Mouse (Mus musculus): Measurements from ENCODE around the gene Cyp2d34.

The Cyp2d34 gene

GRCm38 (mm10) chr15:82620531-82621202 lies at the start of gene Cyp2d34:
Gene Cyp2d34 (minus strand): TSS chr15:82620946.
- in situ Hi-C loops (cut with MboI; ENCODE audit: low pct_unique_long_range_greater_than_20kb in 1 of 2, low sequenced_read_pairs in 2 of 2, unreplicated experiment in 1 of 2) = no loop called here

- in situ Hi-C loops (cut with MboI; ENCODE audit: low pct_unique_long_range_greater_than_20kb in 1 of 2, low sequenced_read_pairs in 2 of 2, unreplicated experiment in 1 of 2) = no loop called here
Observed at GRCm38 (mm10) chr15:82656346-82656745, 35.6 kb upstream of the Cyp2d34 start.

GRCm38 (mm10) chr15:82644371-82644770 lies 23.6 kb upstream of the Cyp2d34 start:
- in situ Hi-C loops (cut with MboI; ENCODE audit: low pct_unique_long_range_greater_than_20kb in 1 of 2, low sequenced_read_pairs in 2 of 2, unreplicated experiment in 1 of 2) = no loop called here

GRCm38 (mm10) chr15:82643771-82644170 lies 23.0 kb upstream of the Cyp2d34 start:
- in situ Hi-C loops (cut with MboI; ENCODE audit: low pct_unique_long_range_greater_than_20kb in 1 of 2, low sequenced_read_pairs in 2 of 2, unreplicated experiment in 1 of 2) = no loop called here

- in situ Hi-C loops (cut with MboI; ENCODE audit: low pct_unique_long_range_greater_than_20kb in 1 of 2, low sequenced_read_pairs in 2 of 2, unreplicated experiment in 1 of 2) = no loop called here
Observed at GRCm38 (mm10) chr15:82642771-82643170, 22.0 kb upstream of the Cyp2d34 start.

GRCm38 (mm10) chr15:82641921-82642320 lies 21.2 kb upstream of the Cyp2d34 start:
- in situ Hi-C loops (cut with MboI; ENCODE audit: low pct_unique_long_range_greater_than_20kb in 1 of 2, low sequenced_read_pairs in 2 of 2, unreplicated experiment in 1 of 2) = no loop called here

- in situ Hi-C loops (cut with MboI; ENCODE audit: low pct_unique_long_range_greater_than_20kb in 1 of 2, low sequenced_read_pairs in 2 of 2, unreplicated experiment in 1 of 2) = no loop called here
Observed at GRCm38 (mm10) chr15:82641390-82641789, 20.6 kb upstream of the Cyp2d34 start.

- in situ Hi-C loops (cut with MboI; ENCODE audit: low pct_unique_long_range_greater_than_20kb in 1 of 2, low sequenced_read_pairs in 2 of 2, unreplicated experiment in 1 of 2) = no loop called here
Observed at GRCm38 (mm10) chr15:82640201-82640600, 19.5 kb upstream of the Cyp2d34 start.

GRCm38 (mm10) chr15:82637130-82638075 lies 16.7 kb upstream of the Cyp2d34 start:
- in situ Hi-C loops (cut with MboI; ENCODE audit: low pct_unique_long_range_greater_than_20kb in 1 of 2, low sequenced_read_pairs in 2 of 2, unreplicated experiment in 1 of 2) = no loop called here

GRCm38 (mm10) chr15:82634976-82635375 lies 14.2 kb upstream of the Cyp2d34 start:
- in situ Hi-C loops (cut with MboI; ENCODE audit: low pct_unique_long_range_greater_than_20kb in 1 of 2, low sequenced_read_pairs in 2 of 2, unreplicated experiment in 1 of 2) = no loop called here

GRCm38 (mm10) chr15:82621993-82622392 lies 1.2 kb upstream of the Cyp2d34 start:
- in situ Hi-C loops (cut with MboI; ENCODE audit: low pct_unique_long_range_greater_than_20kb in 1 of 2, low sequenced_read_pairs in 2 of 2, unreplicated experiment in 1 of 2) = no loop called here

- in situ Hi-C loops (cut with MboI; ENCODE audit: low pct_unique_long_range_greater_than_20kb in 1 of 2, low sequenced_read_pairs in 2 of 2, unreplicated experiment in 1 of 2) = no loop called here
Observed at GRCm38 (mm10) chr15:82618362-82619020, 2.3 kb downstream of the Cyp2d34 start.

- in situ Hi-C loops (cut with MboI; ENCODE audit: low pct_unique_long_range_greater_than_20kb in 1 of 2, low sequenced_read_pairs in 2 of 2, unreplicated experiment in 1 of 2) = no loop called here
Observed at GRCm38 (mm10) chr15:82582621-82583020, 38.1 kb downstream of the Cyp2d34 start.

- in situ Hi-C loops (cut with MboI; ENCODE audit: low pct_unique_long_range_greater_than_20kb in 1 of 2, low sequenced_read_pairs in 2 of 2, unreplicated experiment in 1 of 2) = no loop called here
Observed at GRCm38 (mm10) chr15:82579071-82579470, 41.7 kb downstream of the Cyp2d34 start.

- in situ Hi-C loops (cut with MboI; ENCODE audit: low pct_unique_long_range_greater_than_20kb in 1 of 2, low sequenced_read_pairs in 2 of 2, unreplicated experiment in 1 of 2) = no loop called here
Observed at GRCm38 (mm10) chr15:82572856-82573255, 47.9 kb downstream of the Cyp2d34 start.
